Mouse (Mus musculus) adrenal gland (tissue): ENCODE data around the gene Mpc2.

Experiments used
- intact Hi-C: fragments of 180-260 bp; cut with DNase I; formaldehyde crosslinking; loops from one replicate; pipeline ENCODE4 v1.15.1; 2025

Gene Mpc2

DNA sequence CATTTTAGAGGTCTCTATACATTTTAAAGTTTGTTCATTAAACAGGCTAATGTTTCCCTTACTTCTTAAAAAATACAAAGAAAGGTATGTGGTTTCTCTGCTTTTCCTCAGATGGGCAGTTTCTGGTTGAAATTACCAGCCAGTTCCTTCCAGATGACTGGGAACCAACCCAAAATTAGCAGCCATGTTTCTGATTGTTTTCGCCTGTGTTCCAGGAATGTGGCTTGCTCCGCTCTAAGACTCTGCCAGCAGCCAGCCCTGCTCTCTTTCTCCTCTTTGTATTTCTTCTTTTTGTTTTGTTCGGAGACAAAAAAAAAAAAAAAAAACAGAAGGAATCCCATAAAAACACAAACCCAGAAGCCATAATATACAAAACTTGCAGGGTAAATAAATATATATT, 38.4 kb downstream of the Mpc2 start:
- intact Hi-C loops, result no loop called here

DNA sequence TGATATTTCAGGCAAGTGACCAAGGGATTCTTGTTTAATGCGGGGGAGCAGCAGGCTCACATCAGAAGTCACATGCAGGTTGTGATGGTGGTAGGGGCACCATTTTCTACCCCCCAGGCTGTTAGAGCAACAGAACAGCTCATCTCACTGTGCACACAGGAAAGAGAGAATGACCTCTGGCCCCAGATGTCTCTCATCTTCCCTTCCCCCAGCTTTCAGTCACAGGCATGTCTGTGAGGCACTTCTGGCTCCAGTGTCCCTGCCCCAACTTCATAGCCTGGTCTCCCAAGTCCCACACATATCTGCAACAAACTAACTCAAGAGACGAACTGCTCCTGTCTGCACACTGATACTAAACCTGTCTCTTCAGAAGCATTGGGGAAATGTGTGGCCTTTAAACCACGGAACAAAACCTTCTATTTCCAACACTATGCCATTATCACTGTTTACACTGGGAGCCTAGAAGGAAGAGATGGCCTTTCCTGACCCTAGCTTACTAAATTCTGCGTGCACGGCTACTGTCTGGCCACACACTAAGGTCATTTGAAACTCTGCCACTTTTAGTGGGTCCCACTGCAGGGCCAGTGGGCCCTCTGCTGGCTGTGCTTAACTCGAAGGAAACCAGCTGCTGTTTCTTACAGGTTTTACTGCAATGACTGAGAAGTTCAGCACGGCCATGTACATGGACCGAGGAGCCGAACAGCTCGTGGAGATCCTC, 43.0 kb downstream of the Mpc2 start:
- intact Hi-C loops, result loop anchor here (5.0 to 10.0 kb wide), 2 partner anchors 41 to 119 kb away; partner anchors contain the start of genes Dcaf6 and Mpc2

DNA sequence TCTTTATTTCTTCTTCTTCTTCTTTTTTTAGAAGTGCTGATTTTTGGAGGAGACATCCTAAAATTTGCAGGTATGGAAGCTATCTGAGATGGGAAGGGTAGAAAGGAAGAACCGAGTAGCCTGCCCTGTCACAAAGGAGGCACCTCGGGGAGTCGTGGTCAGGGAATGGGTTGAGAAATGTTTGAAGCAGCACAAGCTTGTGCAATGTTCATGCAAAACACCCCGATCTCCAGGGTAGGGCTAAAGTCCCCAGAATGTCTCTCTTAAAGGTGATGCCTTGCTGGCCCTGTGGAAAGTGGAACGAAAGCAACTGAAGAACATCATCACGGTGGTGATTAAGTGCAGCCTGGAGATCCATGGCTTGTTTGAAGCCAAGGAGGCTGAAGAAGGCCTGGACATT, 45.9 kb downstream of the Mpc2 start:
- intact Hi-C loops, result loop anchor here (10.0 kb wide), 1 partner anchor 122 kb away; no protein-coding TSS in a partner anchor

GRCm38 (mm10) chr1:165510161-165510560, 49.7 kb downstream of the Mpc2 start:
- intact Hi-C loops, result no loop called here

GRCm38 (mm10) chr1:165520716-165521115, 60.3 kb downstream of the Mpc2 start:
- intact Hi-C loops, result no loop called here
